Mouse (Mus musculus) fibroblast of lung, adult 2 months (primary cell): ENCODE measurements around the gene Cyp27a1.

Source experiments
- DNase-seq: peaks from one replicate; pipeline ENCODE4 v3.0.0-alpha.2; 2011; ENCODE audit warnings: low read depth

The Cyp27a1 gene

DNA sequence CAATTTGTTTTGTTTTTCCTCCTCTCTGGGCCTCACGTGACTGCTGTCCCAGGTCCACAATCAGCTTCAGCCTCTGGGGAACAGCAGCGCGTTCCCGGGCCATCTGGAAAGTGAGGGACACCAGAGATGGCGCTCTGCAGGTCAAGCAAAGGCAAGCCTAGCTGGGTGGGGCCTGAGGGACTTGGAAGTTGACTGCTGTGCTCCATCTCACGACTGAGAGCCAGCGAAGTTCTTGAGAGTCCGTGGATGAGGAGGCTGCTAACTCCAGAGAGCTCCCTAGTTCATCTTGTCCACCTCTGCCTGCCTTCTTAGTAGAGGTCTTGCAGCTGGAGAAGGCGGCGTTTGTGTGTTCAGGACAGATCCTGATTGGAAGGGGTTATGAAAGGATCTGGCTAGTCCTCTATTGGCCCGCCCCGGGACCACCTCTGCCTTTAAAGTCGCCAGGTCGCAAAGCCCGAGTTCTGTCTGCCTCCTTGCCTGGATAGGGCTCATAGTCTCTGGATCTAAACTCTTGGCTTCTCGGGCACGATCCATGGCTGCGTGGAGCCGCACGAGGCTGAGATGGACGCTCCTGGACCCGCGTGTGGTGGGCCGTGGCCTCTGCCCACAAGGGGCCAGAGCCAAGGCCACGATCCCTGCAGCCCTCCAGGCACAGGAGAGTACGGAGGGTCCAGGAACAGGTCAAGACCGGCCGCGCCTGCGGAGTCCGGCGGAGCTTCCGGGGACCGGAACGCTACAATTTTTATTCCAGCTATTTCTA is at the start of gene Cyp27a1:
TSS of gene Cyp27a1 (plus strand) at position 476 of the 760 bp plus-strand sequence.
- peak; percentile 19 for DNase-seq

- DNase-seq, result no peak
Observed at GRCm38 (mm10) chr1:74665153-74665552, 48.2 kb upstream of the Cyp27a1 start.

- no peak for DNase-seq
Observed at GRCm38 (mm10) chr1:74668371-74668770, 45.0 kb upstream of the Cyp27a1 start.

- peak; percentile 30 for DNase-seq
Observed at GRCm38 (mm10) chr1:74672731-74673130, 40.6 kb upstream of the Cyp27a1 start.

DNA sequence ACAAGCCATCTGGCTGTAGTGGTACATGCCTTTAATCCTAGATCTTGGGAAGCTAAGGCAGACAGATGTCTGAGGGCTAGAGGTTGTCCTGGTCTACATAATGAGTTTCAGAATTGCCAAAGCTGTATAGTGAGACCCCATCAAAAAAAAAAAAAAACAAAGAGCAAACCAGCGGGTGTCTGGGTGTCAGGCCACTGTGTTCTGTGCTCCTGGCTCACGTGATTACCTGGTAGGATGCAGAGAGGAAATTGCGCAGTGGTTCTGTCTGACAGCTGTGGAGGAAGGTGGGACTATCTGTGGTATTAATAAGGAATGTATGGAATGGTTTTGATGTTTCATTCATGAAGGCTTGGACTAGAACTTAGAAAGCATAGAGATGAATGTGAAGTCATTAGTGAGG is 36.5 kb upstream of the Cyp27a1 start:
- no peak for DNase-seq

DNA sequence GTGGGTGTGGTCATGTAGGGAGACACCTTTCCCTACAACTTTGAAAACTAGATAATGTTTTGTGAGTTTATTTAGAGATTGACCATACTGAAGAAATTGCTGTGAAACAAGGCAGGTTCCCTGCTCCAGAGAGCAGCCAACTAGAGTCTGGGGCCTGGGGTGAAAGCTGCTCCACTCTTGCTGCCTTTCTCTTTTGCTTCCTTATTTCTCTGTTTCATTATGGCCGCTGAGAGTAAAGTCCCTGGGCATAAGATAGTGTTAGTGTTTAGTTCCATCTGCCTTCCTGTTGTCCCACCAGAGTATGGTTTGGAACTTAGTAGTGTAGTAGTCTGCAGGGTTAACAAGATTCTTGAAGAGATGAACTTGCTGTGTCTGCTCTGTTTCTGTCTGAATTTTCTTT is 35.5 kb upstream of the Cyp27a1 start:
- DNase-seq, result no peak

- DNase-seq, result no peak
Observed at GRCm38 (mm10) chr1:74687131-74687530, 26.2 kb upstream of the Cyp27a1 start.

DNA sequence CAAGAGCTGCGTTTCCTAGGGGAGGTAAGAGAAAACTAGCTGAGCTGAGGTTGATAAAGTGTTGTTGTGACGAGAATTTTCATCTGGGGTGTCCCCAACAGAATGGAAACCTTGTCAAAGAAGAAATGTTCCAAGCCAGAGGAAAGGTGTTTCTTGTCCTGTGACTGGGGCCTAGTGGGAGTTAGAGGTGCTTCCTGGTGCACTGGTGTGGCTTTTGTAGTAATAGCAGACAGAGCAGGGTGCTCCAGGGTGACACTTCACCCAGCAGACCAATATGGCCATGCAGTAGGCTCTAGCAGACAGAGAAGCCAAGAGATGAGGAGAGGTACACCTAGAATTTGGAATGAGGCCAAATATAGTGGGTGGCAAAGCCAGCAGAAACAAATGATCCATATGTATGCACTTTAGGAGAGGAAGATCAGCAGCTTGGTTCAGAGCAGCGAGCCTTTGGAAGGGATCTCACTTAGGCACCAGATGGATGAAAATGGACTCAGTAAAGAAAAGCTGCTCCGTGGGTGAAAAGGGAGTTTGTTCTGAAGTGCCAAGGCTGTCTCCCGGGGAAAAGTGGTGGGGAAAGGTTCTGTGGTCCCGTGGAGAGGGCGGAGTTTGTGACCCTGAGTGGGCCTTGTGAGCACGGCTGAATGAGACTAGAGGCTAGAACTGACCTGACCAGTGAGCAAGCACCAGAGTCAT is 19.3 kb upstream of the Cyp27a1 start:
- no peak for DNase-seq

GRCm38 (mm10) chr1:74695836-74696235 is 17.5 kb upstream of the Cyp27a1 start:
- no peak for DNase-seq

DNA sequence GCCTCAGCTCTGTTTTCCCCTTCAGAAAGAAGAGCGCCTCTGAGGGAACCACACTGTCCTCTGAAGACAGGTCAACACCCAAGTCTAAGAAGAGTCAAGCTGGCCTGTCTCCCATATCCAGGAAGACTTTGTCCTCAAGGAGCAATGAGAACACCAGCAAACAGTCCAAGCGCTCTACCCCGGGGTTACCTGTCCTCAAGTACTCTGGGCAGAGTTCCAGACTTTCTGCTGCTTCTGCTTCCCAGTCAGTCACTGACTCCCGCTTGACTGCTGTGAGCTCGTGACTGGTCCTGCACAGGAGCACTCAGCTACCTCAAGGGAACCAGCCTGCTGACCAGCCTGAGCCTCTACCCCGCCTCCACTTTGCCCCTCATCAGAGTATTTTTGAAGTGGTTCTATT is 16.0 kb upstream of the Cyp27a1 start:
- no peak for DNase-seq

GRCm38 (mm10) chr1:74698353-74698752 is 15.0 kb upstream of the Cyp27a1 start:
- DNase-seq, result no peak

GRCm38 (mm10) chr1:74698791-74699190 is 14.6 kb upstream of the Cyp27a1 start:
- no peak for DNase-seq

- no peak for DNase-seq
Observed at GRCm38 (mm10) chr1:74702142-74702553, 11.2 kb upstream of the Cyp27a1 start.

GRCm38 (mm10) chr1:74704156-74704555 is 9.2 kb upstream of the Cyp27a1 start:
- DNase-seq, result no peak

GRCm38 (mm10) chr1:74705016-74705415 is 8.4 kb upstream of the Cyp27a1 start:
- no peak for DNase-seq

DNA sequence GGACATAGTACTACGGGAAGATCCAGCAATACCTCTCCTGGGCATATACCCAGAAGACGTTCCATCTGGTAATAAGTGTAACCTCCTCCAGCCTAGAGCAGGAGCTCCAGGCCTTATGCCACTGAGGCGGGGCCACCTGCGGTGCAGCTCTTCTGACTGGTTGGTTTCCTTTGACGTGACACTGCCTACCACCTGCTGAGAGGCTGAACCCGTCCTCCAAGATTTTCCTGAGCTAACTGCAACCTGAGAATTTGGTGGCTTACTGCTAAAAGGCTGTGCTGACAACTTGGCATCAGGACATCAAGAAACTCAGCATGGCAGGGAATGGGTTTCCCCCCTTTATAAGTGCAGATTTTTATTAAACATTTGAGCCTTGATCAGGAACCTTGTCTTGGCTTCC is 3.8 kb upstream of the Cyp27a1 start:
- no peak for DNase-seq

GRCm38 (mm10) chr1:74712046-74712445 is 1.3 kb upstream of the Cyp27a1 start:
- no peak for DNase-seq

GRCm38 (mm10) chr1:74712461-74713098 is 794 bp upstream of the Cyp27a1 start:
- no peak for DNase-seq

GRCm38 (mm10) chr1:74713859-74714730 is 721 bp downstream of the Cyp27a1 start:
- DNase-seq, result no peak

- no peak for DNase-seq
Observed at GRCm38 (mm10) chr1:74714967-74715366, 1.6 kb downstream of the Cyp27a1 start.

DNA sequence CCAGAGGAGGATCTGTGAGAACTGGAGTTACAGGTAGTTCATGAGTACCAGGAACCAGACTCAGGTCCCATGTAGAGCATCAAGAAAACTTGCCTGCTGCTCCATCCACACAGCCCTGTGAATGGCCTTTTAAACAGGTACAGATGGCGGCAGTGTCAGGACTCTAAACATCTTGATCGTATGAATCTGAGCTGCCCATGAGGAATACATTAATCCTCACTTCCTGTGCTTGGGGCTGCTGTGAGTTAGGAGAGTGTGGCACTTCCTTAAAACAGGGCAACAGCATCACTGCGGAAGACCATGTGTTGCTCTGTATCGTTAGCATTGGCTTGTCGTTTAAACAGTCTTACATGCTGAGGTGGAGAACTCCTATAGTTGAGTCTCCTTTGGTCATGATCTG is 2.1 kb downstream of the Cyp27a1 start:
- no peak for DNase-seq

DNA sequence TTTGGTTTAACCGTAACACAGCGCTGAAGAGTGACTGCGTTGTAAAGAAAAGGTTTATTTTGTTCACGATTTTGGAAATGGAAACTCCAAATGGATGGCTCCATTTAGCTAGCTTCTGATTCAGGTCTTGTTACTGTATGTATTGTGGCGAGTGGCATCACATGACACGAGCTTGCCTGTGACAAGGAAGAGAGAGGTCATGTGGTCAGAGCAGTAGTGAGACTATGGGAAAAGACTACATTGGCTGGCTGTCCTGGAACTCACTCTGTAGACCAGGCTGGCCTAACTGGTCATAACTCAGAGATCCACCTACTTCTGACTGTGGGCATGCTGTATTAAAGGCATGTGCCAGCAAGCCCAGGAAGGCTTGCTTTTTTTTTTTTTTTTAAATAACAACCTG is 2.5 kb downstream of the Cyp27a1 start:
- DNase-seq, result no peak
